Mouse (Mus musculus): ENCODE results near the gene Sec31a.

- TF ChIP-seq CTCF (IDR thresholded peaks at IDR 0.05; ENCODE audit: low read depth) (no peak), EP300 (IDR thresholded peaks at IDR 0.05; ENCODE audit: low read depth) (no peak)
These were observed 21.9 kb upstream of the Sec31a start for GRCm38 (mm10) chr5:100437917-100438316.

All from liver, postnatal 0 days (tissue).